ENCODE assay signal across 34 mouse cellular contexts in genomic region chr16:39706131-39706530, GRCm38 (mm10).
"Had no signal": no experiment of that assay in that cellular context is flagged by ENCODE, and none has a peak within 500 bp of the region (broad histone marks: within the 10 kb centered on the region; RNA-seq: fewer than 3 reads in every experiment).

No protein-coding gene starts in this region.

- H3K4me3 ChIP-seq: heart, embryonic 10.5 days; heart, embryonic 12.5 days; heart, embryonic 13.5 days; heart, embryonic 15.5 days; hindbrain, embryonic 10.5 days; hindbrain, embryonic 12.5 days; hindbrain, embryonic 13.5 days; hindbrain, embryonic 15.5 days; intestine, embryonic 15.5 days; kidney, embryonic 15.5 days; layer of hippocampus, adult 2 months had no signal

- H3K36me3 ChIP-seq: heart, embryonic 10.5 days; heart, embryonic 12.5 days; heart, embryonic 13.5 days; heart, embryonic 15.5 days; hindbrain, embryonic 10.5 days; hindbrain, embryonic 12.5 days; hindbrain, embryonic 13.5 days; hindbrain, embryonic 15.5 days; intestine, embryonic 15.5 days; kidney, embryonic 15.5 days had no signal

- ATAC-seq: hindbrain, embryonic 16.5 days; hindbrain, postnatal 0 days; inflammation-experienced regulatory T-cells, adult 6 months; intestine, embryonic 15.5 days; intestine, embryonic 16.5 days; intestine, postnatal 0 days had no signal

- H3K4me2 ChIP-seq: heart, embryonic 11.5 days; heart, embryonic 12.5 days; heart, embryonic 13.5 days; heart, embryonic 15.5 days; hindbrain, embryonic 12.5 days; hindbrain, embryonic 13.5 days; hindbrain, embryonic 14.5 days; hindbrain, embryonic 15.5 days; intestine, embryonic 15.5 days; kidney, embryonic 15.5 days had no signal

- H3K9me3 ChIP-seq: heart, embryonic 10.5 days; heart, embryonic 12.5 days; heart, embryonic 13.5 days; heart, embryonic 15.5 days; hindbrain, embryonic 10.5 days; hindbrain, embryonic 12.5 days; hindbrain, embryonic 13.5 days; hindbrain, embryonic 15.5 days; intestine, embryonic 15.5 days; kidney, embryonic 15.5 days had no signal

- H3K9ac ChIP-seq: heart, embryonic 12.5 days; heart, embryonic 13.5 days; heart, embryonic 15.5 days; hindbrain, embryonic 12.5 days; hindbrain, embryonic 13.5 days; hindbrain, embryonic 14.5 days; hindbrain, embryonic 15.5 days; intestine, embryonic 15.5 days; kidney, embryonic 15.5 days had no signal

- H3K27ac ChIP-seq: heart, embryonic 10.5 days; heart, embryonic 13.5 days; heart, embryonic 15.5 days; hindbrain, embryonic 10.5 days; hindbrain, embryonic 12.5 days; hindbrain, embryonic 13.5 days; hindbrain, embryonic 14.5 days; hindbrain, embryonic 15.5 days; hindbrain, postnatal 0 days; intestine, embryonic 15.5 days; kidney, embryonic 15.5 days; kidney, postnatal 0 days; layer of hippocampus, adult 2 months had no signal

- H3K27me3 ChIP-seq: heart, embryonic 12.5 days; heart, embryonic 13.5 days; heart, embryonic 15.5 days; hindbrain, embryonic 12.5 days; hindbrain, embryonic 13.5 days; hindbrain, embryonic 15.5 days; intestine, embryonic 15.5 days; kidney, embryonic 15.5 days had no signal

- DNase-seq: heart, postnatal 14 days; heart, postnatal 36 days; heart, postnatal 4 days; kidney, adult 11 months; kidney, adult 18-20 months; kidney, adult 2 months; kidney, adult 8-10 months; kidney, adult 9 months; kidney, postnatal 10 days; kidney, postnatal 14 days; kidney, postnatal 25 days; kidney, postnatal 36 days; kidney, postnatal 4 days; layer of hippocampus, adult 9-11 months; layer of hippocampus, postnatal 36 days had no signal

- H3K4me1 ChIP-seq: heart, embryonic 10.5 days; heart, embryonic 12.5 days; heart, embryonic 13.5 days; heart, embryonic 15.5 days; hindbrain, embryonic 12.5 days; hindbrain, embryonic 13.5 days; hindbrain, embryonic 15.5 days; intestine, embryonic 15.5 days; kidney, embryonic 15.5 days had no signal
